Mouse (Mus musculus) forebrain, embryonic 16.5 days (tissue): ENCODE data around the gene Lrrc8c. TPM values are rescaled to one million over a fixed set of nuclear protein-coding genes. Genes with fewer than 3 reads are reported as not detected.

Experiments
- polyA plus RNA-seq: library from polyadenylated mRNA; unstranded; fragments of >200 nt; fragmentation: Nextera tagmentation; extraction: Ambion mirVana; gene quantifications from 2 replicates; pipeline ENCODE4 v1.2.1, GENCODE M21; 2015

Lrrc8c gene
- polyA plus RNA-seq, 1 experiment from 2014 or later: 12.5 TPM

Other genes with a start within 250 kb of the Lrrc8c start
- 0.11 and 0.28 TPM in 2 replicates for gene Gm43302, start 225.7 kb upstream of the Lrrc8c start, polyA plus RNA-seq
- gene Gbp6, start 225.7 kb upstream of the Lrrc8c start, polyA plus RNA-seq: 1.6 and 1.8 TPM in 2 replicates
- gene Lrrc8b, start 103.6 kb upstream of the Lrrc8c start, polyA plus RNA-seq: 17.6 and 18.8 TPM in 2 replicates
- gene Lrrc8d, start 180.6 kb downstream of the Lrrc8c start, polyA plus RNA-seq: 37.5 and 40.8 TPM in 2 replicates